Mouse (Mus musculus): ENCODE measurements around the gene Klhl21.

DNA sequence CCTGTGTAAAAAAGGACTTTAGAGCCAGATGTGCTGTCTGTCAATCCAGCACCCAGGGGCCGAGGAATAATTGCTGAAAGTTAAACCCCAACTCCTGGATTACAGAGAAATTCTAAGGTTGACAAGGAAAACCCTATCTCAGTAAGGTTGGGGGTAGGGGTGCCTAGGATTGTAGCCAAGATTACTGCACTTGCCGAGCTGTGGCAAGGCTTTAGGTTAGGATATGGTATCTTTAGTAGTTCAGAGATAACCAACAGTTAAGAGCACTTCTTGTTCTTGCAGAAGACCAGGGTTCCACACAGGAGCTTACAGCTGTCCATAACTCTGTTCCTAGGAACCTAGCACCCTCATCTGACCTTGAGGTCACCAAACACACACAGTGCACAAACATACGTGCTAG, 10.9 kb upstream of the Klhl21 start:
- no peak for TF ChIP-seq POLR2A (IDR thresholded peaks at IDR 0.05; ENCODE audit: insufficient read depth, low read depth, low read length)
- no peak for TF ChIP-seq CTCF (IDR thresholded peaks at IDR 0.05)
- TF ChIP-seq EP300 (IDR thresholded peaks at IDR 0.05; ENCODE audit: insufficient read depth, low read depth, low read length) = no peak
